Mouse (Mus musculus): ENCODE measurements around the gene Slc22a23.

DNA sequence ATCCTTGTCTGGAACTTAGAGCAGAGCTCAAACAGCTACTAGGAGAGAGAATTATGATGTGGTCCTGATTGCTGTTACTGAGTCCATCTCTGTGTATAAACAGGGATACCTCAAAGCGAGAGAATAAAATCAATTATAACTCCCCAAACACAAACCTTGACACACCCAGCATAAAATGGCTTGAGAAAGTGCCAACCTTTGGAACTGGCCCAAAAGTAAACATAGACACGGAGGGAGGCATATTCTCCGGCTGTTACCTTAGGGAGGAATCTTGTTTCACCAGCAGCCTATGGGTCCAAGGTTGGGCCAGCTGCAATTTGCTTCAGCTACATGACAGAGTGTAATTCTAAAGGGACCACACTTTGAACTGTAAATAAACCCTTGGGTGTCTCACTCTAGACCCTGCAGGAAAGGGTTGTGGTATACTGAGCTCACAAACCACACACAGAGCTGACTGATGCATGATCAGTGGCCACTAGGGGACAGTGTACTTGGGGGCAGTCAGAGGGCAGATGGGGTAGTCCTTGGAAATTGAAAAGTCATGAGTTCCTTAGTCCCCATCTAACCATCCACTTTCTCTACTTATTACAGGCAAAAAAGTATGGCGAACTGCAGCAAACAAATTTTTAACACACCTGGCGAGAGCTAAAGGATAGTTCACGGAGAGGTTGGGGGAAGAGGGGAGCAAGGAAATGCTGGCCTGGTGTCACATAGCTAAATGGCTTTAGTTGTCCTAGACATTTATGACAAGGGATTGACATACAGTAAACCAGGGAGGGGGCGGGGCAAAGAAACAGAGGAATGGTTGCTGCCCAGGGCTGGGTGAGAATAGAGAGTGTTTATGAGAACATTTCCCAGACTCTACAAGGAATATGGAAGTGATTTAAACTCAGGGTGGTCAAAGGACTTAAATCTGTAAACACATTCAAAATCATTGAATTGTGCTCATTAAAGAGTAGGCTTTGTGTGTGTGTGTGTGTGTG is 45.3 kb downstream of the Slc22a23 start:
- peak; percentile 81 for TF ChIP-seq CTCF (IDR thresholded peaks at IDR 0.05; ENCODE audit: low read depth)
- TF ChIP-seq EP300 (IDR thresholded peaks at IDR 0.05; ENCODE audit: low read depth), result no peak
